Comparison of ENCODE assay signal across 8 mouse cellular contexts in genomic region chr5:136953440-136953951, GRCm38 (mm10). TPM values are rescaled to one million over a fixed set of nuclear protein-coding genes. Genes with fewer than 3 reads are reported as not detected.
DNase-seq lines count a peak whose midpoint lies in the region; ATAC-seq and TF ChIP-seq lines count a peak whose summit lies in the region.

No protein-coding gene starts in this region.

- H3K27me3 ChIP-seq in forebrain, postnatal 0 days (ENCODE audit: insufficient read depth, low read length), result no peaks in the 10 kb centered on the region
- no peaks in the 10 kb centered on the region for H3K27me3 ChIP-seq in intestine, embryonic 14.5 days (replicated peaks; ENCODE audit: control insufficient read depth, insufficient read depth, low read length)
- no peaks in the 10 kb centered on the region for H3K27me3 ChIP-seq in limb, embryonic 15.5 days

- WGBS in bone marrow, adult 2 months, result 3% methylated on average over 12 of the region's 12 CpGs
- under 1% methylated on average over 12 of the region's 12 CpGs for WGBS in forebrain, postnatal 0 days
- 2% methylated on average over 12 of the region's 12 CpGs for WGBS in intestine, embryonic 14.5 days
- WGBS in limb, embryonic 15.5 days, result 2% methylated on average over 12 of the region's 12 CpGs

- H3K9me3 ChIP-seq in forebrain, postnatal 0 days (ENCODE audit: low read length), result no peaks in the 10 kb centered on the region
- H3K9me3 ChIP-seq in intestine, embryonic 14.5 days (ENCODE audit: control insufficient read depth, low read length), result no peaks in the 10 kb centered on the region
- H3K9me3 ChIP-seq in limb, embryonic 15.5 days, result no peaks in the 10 kb centered on the region

- TF ChIP-seq POLR2A in bone marrow, adult 2 months (IDR thresholded peaks at IDR 0.05; ENCODE audit: borderline replicate concordance, control insufficient read depth, low read depth, low read length), result no peak

- H3K4me3 ChIP-seq in gastrocnemius, adult 2 months, result peak overlapping the region; percentile 82
- peak overlapping the region; percentile 72 for H3K4me3 ChIP-seq in bone marrow, adult 2 months (replicated peaks; ENCODE audit: control insufficient read depth, low read depth, low read length)
- H3K4me3 ChIP-seq in forebrain, postnatal 0 days (ENCODE audit: low read depth, low read length), result peak overlapping the region; percentile 53
- H3K4me3 ChIP-seq in intestine, embryonic 14.5 days (ENCODE audit: low read depth, low read length), result peak overlapping the region; percentile 94
- H3K4me3 ChIP-seq in limb, embryonic 15.5 days, result peak overlapping the region; percentile 70

- peak; percentile 57 for DNase-seq in gastrocnemius, adult 2 months
- DNase-seq in gastrocnemius, adult 18-20 months (ENCODE audit: low spot score), result no peak
- peak; percentile 58 for DNase-seq in forebrain, postnatal 0 days
- DNase-seq in intestine, embryonic 14.5 days (ENCODE audit: low spot score), result peak; percentile 67
- DNase-seq in monocyte, adult 2 months (ENCODE audit: low read depth in 1 of 2, low spot score in 2 of 2), result peak; percentile 35 to 37
- DNase-seq in urinary bladder, adult 2 months (ENCODE audit: low spot score), result no peak

- ATAC-seq in forebrain, postnatal 0 days, result no peak
- 0 out of 2 replicates have a peak, but pooled peaks have one; percentile 13 for ATAC-seq in intestine, embryonic 14.5 days (replicated peaks; ENCODE audit: low FRiP score, low TSS enrichment, low read depth)
- ATAC-seq in limb, embryonic 15.5 days (ENCODE audit: insufficient number of reproducible peaks, low FRiP score, low TSS enrichment, low read depth), result peak; percentile 13; the same call in 1 of the 2 replicates

- peaks cover 4% of the 10 kb centered on the region for H3K36me3 ChIP-seq in forebrain, postnatal 0 days (ENCODE audit: insufficient read depth)
- H3K36me3 ChIP-seq in intestine, embryonic 14.5 days (ENCODE audit: control insufficient read depth, insufficient read depth, low read length), result no peaks in the 10 kb centered on the region
- peaks cover 9% of the 10 kb centered on the region; the same call in 1 of the 2 replicates for H3K36me3 ChIP-seq in limb, embryonic 15.5 days

- peak overlapping the region; percentile 65 for H3K4me2 ChIP-seq in forebrain, postnatal 0 days (ENCODE audit: low read depth)
- peak overlapping the region; percentile 70 for H3K4me2 ChIP-seq in intestine, embryonic 14.5 days (ENCODE audit: low read length)
- peak overlapping the region; percentile 58 for H3K4me2 ChIP-seq in limb, embryonic 15.5 days

- H3K4me1 ChIP-seq in bone marrow, adult 2 months (ENCODE audit: control insufficient read depth, insufficient read depth, low read length), result no peaks in the 10 kb centered on the region; the same call in 1 of the 2 replicates
- H3K4me1 ChIP-seq in forebrain, postnatal 0 days (ENCODE audit: insufficient read depth), result peaks cover 9% of the 10 kb centered on the region
- H3K4me1 ChIP-seq in intestine, embryonic 14.5 days (replicated peaks; ENCODE audit: control insufficient read depth, insufficient read depth, low read length), result peaks cover 10% of the 10 kb centered on the region
- H3K4me1 ChIP-seq in limb, embryonic 15.5 days, result peaks cover 13% of the 10 kb centered on the region

- no peak for TF ChIP-seq CTCF in gastrocnemius, adult 2 months (IDR thresholded peaks at IDR 0.05)
- no peak for TF ChIP-seq CTCF in bone marrow, adult 2 months (IDR thresholded peaks at IDR 0.05; ENCODE audit: control insufficient read depth, insufficient read depth, low read length)
- no peak for TF ChIP-seq CTCF in forebrain, postnatal 0 days (IDR thresholded peaks at IDR 0.05; ENCODE audit: low read depth)

- intact Hi-C loops in gastrocnemius, adult 2 months (cut with DNase I), result no loop called here

- H3K27ac ChIP-seq in gastrocnemius, adult 2 months, result peak overlapping the region; percentile 89
- H3K27ac ChIP-seq in bone marrow, adult 2 months (ENCODE audit: control insufficient read depth, insufficient read depth, low read depth, low read length, poor library complexity), result peak overlapping the region; percentile 53; the same call in 1 of the 2 replicates
- H3K27ac ChIP-seq in forebrain, postnatal 0 days (ENCODE audit: low read depth, low read length), result peak overlapping the region; percentile 72
- H3K27ac ChIP-seq in intestine, embryonic 14.5 days (ENCODE audit: low read depth), result peak overlapping the region; percentile 66
- peak overlapping the region; percentile 59 for H3K27ac ChIP-seq in limb, embryonic 15.5 days

- H3K9ac ChIP-seq in forebrain, postnatal 0 days, result peak overlapping the region; percentile 62
- peak overlapping the region; percentile 81 for H3K9ac ChIP-seq in intestine, embryonic 14.5 days (ENCODE audit: low read length)
- peak overlapping the region; percentile 58 for H3K9ac ChIP-seq in limb, embryonic 15.5 days

RNA-seq across cellular contexts. Expression of gene Fis1, which starts 0.4 kb away (rescaled TPM):
- 100 to 1,000 TPM; 179 to 181 TPM for total RNA-seq in gastrocnemius, adult 2 months (2021)
- 100 to 1,000 TPM; 173 to 186 TPM for total RNA-seq in gastrocnemius, adult 18-20 months (2021)
- 179 and 211 TPM in 2 replicates for polyA plus RNA-seq in bone marrow, adult 2 months (2011; ENCODE audit: insufficient read depth, insufficient read length, low replicate concordance, missing spikeins)
- total RNA-seq in forebrain, postnatal 0 days (2014; rRNA removed), result 221 and 299 TPM in 2 replicates
- polyA plus RNA-seq in forebrain, postnatal 0 days (2015; fragmentation: Nextera tagmentation; extraction: Ambion mirVana), result 377 and 441 TPM in 2 replicates
- polyA plus RNA-seq in intestine, embryonic 14.5 days (2014; fragmentation: Nextera tagmentation; extraction: Ambion mirVana), result 309 and 315 TPM in 2 replicates
- 228 and 240 TPM in 2 replicates for polyA plus RNA-seq in limb, embryonic 15.5 days (2015; fragmentation: Nextera tagmentation; extraction: Ambion mirVana)
- polyA plus RNA-seq in urinary bladder, adult 2 months (2012; rRNA removed), result 190 and 203 TPM in 2 replicates

RNA-seq across cellular contexts. Expression of gene Cldn15, which starts 12.9 kb away (rescaled TPM):
- 1 to 10 TPM; 2.1 to 2.3 TPM for total RNA-seq in gastrocnemius, adult 2 months (2021)
- 1 to 10 TPM; 1.6 TPM for total RNA-seq in gastrocnemius, adult 18-20 months (2021)
- polyA plus RNA-seq in bone marrow, adult 2 months (2011; ENCODE audit: insufficient read depth, insufficient read length, low replicate concordance, missing spikeins), result 14.6 and 31.1 TPM in 2 replicates
- 0.33 and 0.38 TPM in 2 replicates for total RNA-seq in forebrain, postnatal 0 days (2014; rRNA removed)
- 0.13 and 0.15 TPM in 2 replicates for polyA plus RNA-seq in forebrain, postnatal 0 days (2015; fragmentation: Nextera tagmentation; extraction: Ambion mirVana)
- polyA plus RNA-seq in intestine, embryonic 14.5 days (2014; fragmentation: Nextera tagmentation; extraction: Ambion mirVana), result 12.7 and 18.4 TPM in 2 replicates
- polyA plus RNA-seq in limb, embryonic 15.5 days (2015; fragmentation: Nextera tagmentation; extraction: Ambion mirVana), result 0.15 and 1.0 TPM in 2 replicates
- polyA plus RNA-seq in urinary bladder, adult 2 months (2012; rRNA removed), result 6.5 and 10.6 TPM in 2 replicates

RNA-seq across cellular contexts. Expression of gene Plod3, which starts 33.3 kb away (rescaled TPM):
- total RNA-seq in gastrocnemius, adult 2 months (2021), result 10 to 100 TPM; 15.2 to 20.6 TPM
- 10 to 100 TPM; 16.8 to 19.7 TPM for total RNA-seq in gastrocnemius, adult 18-20 months (2021)
- polyA plus RNA-seq in bone marrow, adult 2 months (2011; ENCODE audit: insufficient read depth, insufficient read length, low replicate concordance, missing spikeins), result 14.0 and 26.1 TPM in 2 replicates
- 46.6 and 55.2 TPM in 2 replicates for total RNA-seq in forebrain, postnatal 0 days (2014; rRNA removed)
- polyA plus RNA-seq in forebrain, postnatal 0 days (2015; fragmentation: Nextera tagmentation; extraction: Ambion mirVana), result 18.2 and 21.7 TPM in 2 replicates
- 42.0 and 44.1 TPM in 2 replicates for polyA plus RNA-seq in intestine, embryonic 14.5 days (2014; fragmentation: Nextera tagmentation; extraction: Ambion mirVana)
- 61.4 and 73.5 TPM in 2 replicates for polyA plus RNA-seq in limb, embryonic 15.5 days (2015; fragmentation: Nextera tagmentation; extraction: Ambion mirVana)
- 45.8 and 50.9 TPM in 2 replicates for polyA plus RNA-seq in urinary bladder, adult 2 months (2012; rRNA removed)

RNA-seq across cellular contexts. Expression of gene Znhit1, which starts 34.3 kb away (rescaled TPM):
- total RNA-seq in gastrocnemius, adult 2 months (2021), result 10 to 100 TPM; 61.2 to 79.6 TPM
- 10 to 100 TPM; 73.3 to 76.9 TPM for total RNA-seq in gastrocnemius, adult 18-20 months (2021)
- 70.2 and 134 TPM in 2 replicates for polyA plus RNA-seq in bone marrow, adult 2 months (2011; ENCODE audit: insufficient read depth, insufficient read length, low replicate concordance, missing spikeins)
- 66.1 and 96.9 TPM in 2 replicates for total RNA-seq in forebrain, postnatal 0 days (2014; rRNA removed)
- 176 and 201 TPM in 2 replicates for polyA plus RNA-seq in forebrain, postnatal 0 days (2015; fragmentation: Nextera tagmentation; extraction: Ambion mirVana)
- 102 and 104 TPM in 2 replicates for polyA plus RNA-seq in intestine, embryonic 14.5 days (2014; fragmentation: Nextera tagmentation; extraction: Ambion mirVana)
- polyA plus RNA-seq in limb, embryonic 15.5 days (2015; fragmentation: Nextera tagmentation; extraction: Ambion mirVana), result 96.7 and 106 TPM in 2 replicates
- polyA plus RNA-seq in urinary bladder, adult 2 months (2012; rRNA removed), result 62.3 and 66.6 TPM in 2 replicates

RNA-seq across cellular contexts. Expression of gene Ift22, which starts 45.5 kb away (rescaled TPM):
- 1 to 10 TPM; 5.4 to 5.8 TPM for total RNA-seq in gastrocnemius, adult 2 months (2021)
- total RNA-seq in gastrocnemius, adult 18-20 months (2021), result 1 to 10 TPM; 4.4 to 5.3 TPM
- polyA plus RNA-seq in bone marrow, adult 2 months (2011; ENCODE audit: insufficient read depth, insufficient read length, low replicate concordance, missing spikeins), result 1.7 and 10.7 TPM in 2 replicates
- total RNA-seq in forebrain, postnatal 0 days (2014; rRNA removed), result 30.7 and 35.9 TPM in 2 replicates
- 125 and 134 TPM in 2 replicates for polyA plus RNA-seq in forebrain, postnatal 0 days (2015; fragmentation: Nextera tagmentation; extraction: Ambion mirVana)
- polyA plus RNA-seq in intestine, embryonic 14.5 days (2014; fragmentation: Nextera tagmentation; extraction: Ambion mirVana), result 59.4 and 71.7 TPM in 2 replicates
- polyA plus RNA-seq in limb, embryonic 15.5 days (2015; fragmentation: Nextera tagmentation; extraction: Ambion mirVana), result 56.2 and 60.5 TPM in 2 replicates
- 22.5 and 22.6 TPM in 2 replicates for polyA plus RNA-seq in urinary bladder, adult 2 months (2012; rRNA removed)

Comparison
In these comparisons a context has a peak if more than half of its experiments do, and no peak if none do; other contexts are left out.
1. DNase-seq: peak in gastrocnemius, adult 2 months (single experiment), forebrain, postnatal 0 days (single experiment), intestine, embryonic 14.5 days (single experiment) and monocyte, adult 2 months (2 of 2); none in gastrocnemius, adult 18-20 months (single experiment) and urinary bladder, adult 2 months (single experiment).
2. Peak in every context shown above with its lines, with median percentiles within 50 percentile points of each other: H3K27ac ChIP-seq, H3K4me3 ChIP-seq, H3K4me2 ChIP-seq and H3K9ac ChIP-seq.